Mouse (Mus musculus) heart, adult 2 months (tissue): ENCODE measurements around the gene Vmp1. TPM values are rescaled to one million over a fixed set of nuclear protein-coding genes. Genes with fewer than 3 reads are reported as not detected.

Experiments
- DNase-seq, 2 experiments: peaks; one replicate each; pipeline ENCODE4 v3.0.0; 2021
- H3K27ac ChIP-seq: fragments of 200-600 bp; 2 replicates; pipeline ENCODE4 v1.8.1; 2022
- H3K27me3 ChIP-seq: fragments of 200-500 bp; 2 replicates; pipeline ENCODE4 v1.6.1; 2012; ENCODE audit warnings: mild to moderate bottlenecking, low read length, inconsistent platforms, mixed read lengths; ENCODE audit not compliant: control insufficient read depth, insufficient read depth
- H3K36me3 ChIP-seq: fragments of 200-500 bp; 2 replicates; pipeline ENCODE4 v1.6.1; 2012; ENCODE audit warnings: low read length, inconsistent platforms; ENCODE audit not compliant: control insufficient read depth, insufficient read depth
- H3K4me1 ChIP-seq: fragments of 200-500 bp; 2 replicates; pipeline ENCODE4 v1.6.1; 2011; ENCODE audit warnings: low read length; ENCODE audit not compliant: control insufficient read depth, insufficient read depth
- H3K4me3 ChIP-seq: fragments of 200-600 bp; 2 replicates; pipeline ENCODE4 v1.8.1; 2022
- H3K79me2 ChIP-seq: fragments of 200-500 bp; replicated peaks from 2 replicates; pipeline ENCODE4 v1.6.1; 2012; ENCODE audit warnings: mild to moderate bottlenecking, inconsistent platforms, low read length, moderate library complexity, mixed read lengths; ENCODE audit not compliant: control insufficient read depth, insufficient read depth
- H3K9ac ChIP-seq: fragments of 200-500 bp; 2 replicates; pipeline ENCODE4 v1.6.1; 2012; ENCODE audit warnings: low read depth, mild to moderate bottlenecking, control low read depth, inconsistent platforms, low read length, mixed read lengths
- CTCF ChIP-seq: fragments of 200-600 bp; IDR thresholded peaks from 2 replicates; pipeline ENCODE4 v1.8.1; 2022; ENCODE audit warnings: antibody characterized with exemption, mild to moderate bottlenecking, moderate library complexity
- EP300 ChIP-seq: fragments of 200-500 bp; IDR thresholded peaks from 2 replicates; pipeline ENCODE4 v1.6.1; 2011; ENCODE audit warnings: low read depth, low read length, control low read depth; ENCODE audit not compliant: insufficient read depth
- POLR2A ChIP-seq: fragments of 200-500 bp; IDR thresholded peaks from 2 replicates; pipeline ENCODE4 v1.6.1; 2011; ENCODE audit warnings: mild to moderate bottlenecking, low read depth, low read length, control low read depth; ENCODE audit not compliant: insufficient read depth
- WGBS: fragments of 180-500 bp; shearing (Covaris S2); methylation state at CpG from one replicate; pipeline ENCODE4 v1.1.7; 2018; 5-methylcytosine and 5-hydroxymethylcytosine counted together
- intact Hi-C: fragments of 180-260 bp; cut with DNase I; formaldehyde crosslinking; loops from one replicate; pipeline ENCODE4 v1.15.1; 2025
- polyA plus RNA-seq: library from polyadenylated mRNA; depleted of rRNA; stranded (reverse); fragments of >200 nt; gene quantifications from 2 replicates; pipeline ENCODE4 v1.2.3, GENCODE M21; 2012
- total RNA-seq, 2 experiments: library from RNA; stranded (reverse); gene quantifications; 2 replicates each; pipeline ENCODE4 v1.2.3; 2021

The Vmp1 gene
- total and polyA plus RNA-seq, 3 experiments, result 34.0 to 66.9 (median 58.2) TPM

DNA sequence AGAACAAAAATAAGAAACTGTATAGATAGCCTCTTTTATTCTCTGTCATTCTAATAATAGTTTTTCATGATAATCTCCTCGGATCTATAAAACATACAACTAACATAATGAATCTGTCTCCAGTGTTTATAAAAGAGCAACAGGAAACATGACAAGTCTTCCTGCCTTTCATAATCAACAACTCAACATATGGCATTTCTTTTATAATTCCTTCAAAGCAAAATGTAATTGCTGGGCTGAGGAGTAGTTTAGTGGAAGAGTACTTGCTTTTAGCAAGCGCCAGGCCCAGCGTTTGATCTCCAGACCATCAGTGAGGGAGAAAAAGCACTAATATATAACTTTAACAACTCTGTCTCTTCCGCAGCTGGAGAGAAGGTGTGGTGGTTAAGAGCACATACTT lies 41.9 kb downstream of the Vmp1 start:
- WGBS, result 36% methylated on average over 4 of the region's 4 CpGs
- Histone ChIP-seq H3K27me3 (no peaks in the 10 kb centered on the region), H3K4me3 (no peak overlapping the region), H3K4me1 (no peaks in the 10 kb centered on the region; the same call in 1 of the 2 replicates), H3K27ac (no peak overlapping the region; the same call in 1 of the 2 replicates), H3K36me3 (no peaks in the 10 kb centered on the region; the same call in 1 of the 2 replicates), H3K79me2 (no peaks in the 10 kb centered on the region), H3K9ac (no peak overlapping the region)
- no peak for DNase-seq
- intact Hi-C loops, result no loop called here
- TF ChIP-seq CTCF, result no peak
- no peak for TF ChIP-seq POLR2A
- TF ChIP-seq EP300, result no peak

DNA sequence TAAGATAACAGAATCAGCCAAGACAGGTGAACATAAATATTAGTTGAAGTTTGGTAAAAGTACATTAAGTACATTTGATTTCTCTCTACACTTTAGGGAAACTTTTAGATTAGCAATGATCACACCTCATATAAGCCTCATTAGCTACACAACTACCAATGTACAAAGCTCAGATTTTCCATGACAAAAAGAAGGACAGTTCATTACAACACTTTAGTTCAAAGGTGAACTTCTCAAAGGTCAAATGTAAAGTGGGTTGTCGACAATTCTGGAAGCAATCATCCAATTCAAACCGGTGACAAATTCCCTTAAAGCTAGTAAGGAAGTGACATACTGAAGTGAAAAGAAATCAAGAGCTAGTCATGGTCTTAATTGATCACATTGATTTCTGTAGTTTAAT lies 45.9 kb downstream of the Vmp1 start:
- H3K27ac ChIP-seq, result no peak overlapping the region
- H3K79me2 ChIP-seq, result no peaks in the 10 kb centered on the region
- no peaks in the 10 kb centered on the region; the same call in 1 of the 2 replicates for H3K36me3 ChIP-seq
- H3K9ac ChIP-seq, result no peak overlapping the region
- no peaks in the 10 kb centered on the region; the same call in 1 of the 2 replicates for H3K4me1 ChIP-seq
- TF ChIP-seq CTCF, result no peak
- no peak for TF ChIP-seq POLR2A
- no peak for TF ChIP-seq EP300
- no peaks in the 10 kb centered on the region for H3K27me3 ChIP-seq
- 57% methylated on average over 2 of the region's 2 CpGs for WGBS
- no peak overlapping the region for H3K4me3 ChIP-seq
- DNase-seq, result no peak
- intact Hi-C loops, result no loop called here

DNA sequence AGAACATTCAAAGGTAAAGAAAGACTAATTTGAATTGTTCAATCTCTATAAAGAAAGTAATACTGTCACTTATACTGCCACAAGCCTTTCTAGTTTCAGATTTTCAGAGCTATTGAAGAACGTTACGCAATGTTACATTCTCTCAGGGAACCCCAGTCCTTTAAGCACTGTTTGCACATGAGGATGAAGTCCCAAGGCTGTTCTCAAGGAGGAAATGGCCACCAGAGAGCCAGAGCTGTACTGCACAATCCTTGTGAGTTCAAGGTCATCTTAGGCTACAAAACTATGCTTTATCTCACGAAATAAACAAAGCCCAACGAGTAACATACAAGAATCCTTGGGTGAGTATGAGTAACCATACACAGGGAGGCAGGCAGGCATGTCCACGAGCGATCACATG lies 49.2 kb downstream of the Vmp1 start:
- TF ChIP-seq CTCF (no peak), POLR2A (no peak), EP300 (no peak)
- no peak overlapping the region for H3K27ac ChIP-seq
- intact Hi-C loops, result no loop called here

DNA sequence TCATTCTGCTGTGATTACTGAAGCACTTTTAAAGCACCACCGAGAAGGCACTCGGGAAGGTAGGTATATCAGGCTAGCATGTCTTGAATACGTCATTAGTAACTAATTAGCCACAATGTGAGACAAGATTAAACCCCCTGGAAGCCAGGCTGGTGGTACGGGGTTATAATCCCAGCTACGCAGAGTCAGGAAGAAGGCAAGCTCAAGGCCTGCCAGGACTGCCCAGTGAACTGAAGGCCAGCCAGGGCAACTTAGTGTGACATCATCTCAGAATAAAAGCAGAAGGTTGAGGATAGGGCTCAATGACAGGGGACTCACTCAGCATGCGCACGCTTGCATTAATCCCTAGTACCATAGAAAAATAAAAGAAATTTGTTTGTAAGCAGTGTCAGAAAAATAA lies 53.7 kb downstream of the Vmp1 start:
- H3K27me3 ChIP-seq, result no peaks in the 10 kb centered on the region
- DNase-seq, result no peak
- H3K4me1 ChIP-seq, result no peaks in the 10 kb centered on the region
- no peak for TF ChIP-seq POLR2A
- no peak for TF ChIP-seq CTCF
- no peak for TF ChIP-seq EP300
- H3K27ac ChIP-seq, result no peak overlapping the region
- no peaks in the 10 kb centered on the region for H3K36me3 ChIP-seq
- intact Hi-C loops, result no loop called here
- WGBS, result 69% methylated on average over 7 of the region's 7 CpGs
- H3K4me3 ChIP-seq, result no peak overlapping the region
- no peak overlapping the region for H3K9ac ChIP-seq
- H3K79me2 ChIP-seq, result no peaks in the 10 kb centered on the region

More for the DNA sequence above, 49.2 kb downstream of the Vmp1 start:
- no peak overlapping the region for H3K4me3 ChIP-seq
- WGBS, result 84% methylated on average over 6 of the region's 6 CpGs
- H3K4me1 ChIP-seq, result no peaks in the 10 kb centered on the region
- H3K27me3 ChIP-seq, result no peaks in the 10 kb centered on the region
- H3K36me3 ChIP-seq, result no peaks in the 10 kb centered on the region
- DNase-seq, result no peak
- H3K79me2 ChIP-seq, result no peaks in the 10 kb centered on the region
- no peak overlapping the region for H3K9ac ChIP-seq

DNA sequence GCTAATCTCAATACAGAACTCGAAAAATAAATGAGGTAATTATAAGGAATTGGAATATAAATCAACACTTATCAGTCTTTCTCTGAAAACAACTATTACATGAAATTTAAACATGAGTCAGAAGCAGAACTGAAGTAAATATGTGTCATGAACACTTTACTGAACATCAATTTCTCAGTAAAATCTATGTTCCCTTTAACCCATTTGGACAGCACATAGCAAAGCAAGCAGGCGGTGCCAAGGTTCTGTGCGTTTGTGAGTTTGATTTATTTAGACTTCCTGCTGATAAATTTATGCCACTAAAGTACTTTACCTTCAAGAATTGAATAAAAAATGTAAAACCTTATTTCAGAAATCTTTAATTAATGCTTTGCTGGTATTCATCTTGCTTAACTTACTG lies 54.2 kb downstream of the Vmp1 start:
- H3K4me3 ChIP-seq, result no peak overlapping the region
- no peak for DNase-seq
- H3K36me3 ChIP-seq, result no peaks in the 10 kb centered on the region
- no peaks in the 10 kb centered on the region for H3K79me2 ChIP-seq
- no peak overlapping the region for H3K9ac ChIP-seq
- H3K4me1 ChIP-seq, result no peaks in the 10 kb centered on the region
- H3K27ac ChIP-seq, result no peak overlapping the region
- TF ChIP-seq CTCF (no peak), POLR2A (no peak), EP300 (no peak)
- no peaks in the 10 kb centered on the region for H3K27me3 ChIP-seq
- 38% methylated on average over 3 of the region's 3 CpGs for WGBS
- intact Hi-C loops, result no loop called here

DNA sequence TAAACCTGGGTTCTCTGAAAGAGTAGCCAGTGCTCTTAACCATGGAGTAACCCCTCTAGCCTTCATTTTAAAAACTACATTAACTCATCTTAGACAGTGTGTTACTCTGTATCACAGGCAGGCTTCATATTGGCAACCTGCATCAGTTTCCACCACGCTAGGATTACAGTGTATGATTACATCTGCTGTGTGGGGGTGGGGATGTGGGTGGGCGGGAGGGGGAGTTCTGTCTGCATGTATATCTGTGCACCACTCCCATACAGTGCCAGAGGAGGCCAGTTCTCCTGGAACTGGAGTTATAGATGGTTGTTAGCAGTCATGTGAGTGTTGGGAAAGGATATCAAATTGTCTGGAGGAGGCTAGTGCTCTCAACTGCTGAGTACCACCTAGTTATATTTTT lies 55.2 kb downstream of the Vmp1 start:
- intact Hi-C loops, result no loop called here
- TF ChIP-seq EP300, result no peak
- no peak for TF ChIP-seq POLR2A
- TF ChIP-seq CTCF, result no peak
- WGBS, result 68% methylated on average over 2 of the region's 2 CpGs

More for the DNA sequence above, 55.2 kb downstream of the Vmp1 start:
- Histone ChIP-seq H3K9ac (no peak overlapping the region), H3K27ac (no peak overlapping the region), H3K27me3 (no peaks in the 10 kb centered on the region), H3K36me3 (no peaks in the 10 kb centered on the region; the same call in 1 of the 2 replicates), H3K4me1 (no peaks in the 10 kb centered on the region), H3K79me2 (no peaks in the 10 kb centered on the region), H3K4me3 (no peak overlapping the region)
- no peak for DNase-seq
